Mouse (Mus musculus): ENCODE data around the gene Ppp1r12a.

DNA sequence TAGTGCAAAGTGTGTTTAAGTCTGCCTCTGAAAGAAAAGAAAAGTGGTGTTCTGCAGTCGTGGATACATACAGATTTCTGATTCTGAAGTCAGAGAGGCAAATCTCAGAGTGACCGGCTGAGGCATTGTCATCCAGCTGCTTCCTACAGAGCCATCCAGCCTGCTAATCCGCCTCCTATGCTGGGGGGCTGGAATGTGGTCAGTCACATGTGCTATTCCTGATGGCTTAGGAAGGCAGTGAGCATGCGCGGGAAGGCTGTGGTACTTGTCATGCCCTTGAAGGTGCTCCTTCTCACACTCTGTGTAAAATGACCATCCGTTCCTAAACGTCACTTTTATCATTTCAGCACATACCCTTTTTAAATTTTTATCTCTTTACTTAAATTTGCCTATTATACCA lies 109.2 kb downstream of the Ppp1r12a start:
- no peak for TF ChIP-seq POLR2A (IDR thresholded peaks at IDR 0.05; ENCODE audit: low read depth, low read length)
- TF ChIP-seq CTCF (IDR thresholded peaks at IDR 0.05; ENCODE audit: borderline replicate concordance, insufficient read depth, low read length), result no peak

Data from embryonic fibroblast, embryonic 13.5 days (primary cell).